Mouse (Mus musculus): ENCODE data around the gene Tnfrsf19. TPM values are rescaled to one million over a fixed set of nuclear protein-coding genes. Genes with fewer than 3 reads are reported as not detected.

Gene Tnfrsf19
- polyA plus RNA-seq, 1 experiment: 36.9 TPM

- peak; percentile 60 for DNase-seq (ENCODE audit: low read depth)
- TF ChIP-seq CTCF (IDR thresholded peaks at IDR 0.05; ENCODE audit: borderline replicate concordance, extremely low read depth, insufficient read depth, insufficient read length) (no peak), POLR2A (IDR thresholded peaks at IDR 0.05; ENCODE audit: borderline replicate concordance, extremely low read depth, insufficient read depth, insufficient read length, poor library complexity, severe bottlenecking) (no peak)
Observed at GRCm38 (mm10) chr14:60988228-60988627, 58.1 kb downstream of the Tnfrsf19 start.

DNA sequence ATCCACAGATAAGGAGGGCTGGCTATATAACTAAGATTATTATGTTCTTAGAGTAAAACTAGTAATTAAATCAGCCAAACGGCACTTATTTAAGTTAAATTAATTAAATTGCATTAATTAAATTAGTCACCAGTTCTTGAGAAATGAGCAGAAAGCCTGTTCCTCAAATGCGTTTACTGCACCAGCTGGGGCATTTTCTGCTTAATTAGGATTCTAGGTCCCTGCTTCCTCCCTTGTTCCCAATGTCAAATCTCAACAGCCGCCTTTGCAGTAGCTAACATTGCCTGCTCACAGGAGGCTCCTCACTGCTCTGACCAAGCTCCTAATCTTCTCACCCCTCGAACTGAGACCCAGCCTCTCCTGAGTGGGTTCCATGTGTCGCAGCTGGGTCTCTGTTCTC lies 59.4 kb downstream of the Tnfrsf19 start:
- DNase-seq (ENCODE audit: low read depth): peak; percentile 79
- TF ChIP-seq CTCF (IDR thresholded peaks at IDR 0.05; ENCODE audit: borderline replicate concordance, extremely low read depth, insufficient read depth, insufficient read length): no peak

GRCm38 (mm10) chr14:60985077-60985476 lies 61.2 kb downstream of the Tnfrsf19 start:
- TF ChIP-seq CTCF (IDR thresholded peaks at IDR 0.05; ENCODE audit: borderline replicate concordance, extremely low read depth, insufficient read depth, insufficient read length) (no peak), POLR2A (IDR thresholded peaks at IDR 0.05; ENCODE audit: borderline replicate concordance, extremely low read depth, insufficient read depth, insufficient read length, poor library complexity, severe bottlenecking) (no peak)
- peak; percentile 57 for DNase-seq (ENCODE audit: low read depth)

DNA sequence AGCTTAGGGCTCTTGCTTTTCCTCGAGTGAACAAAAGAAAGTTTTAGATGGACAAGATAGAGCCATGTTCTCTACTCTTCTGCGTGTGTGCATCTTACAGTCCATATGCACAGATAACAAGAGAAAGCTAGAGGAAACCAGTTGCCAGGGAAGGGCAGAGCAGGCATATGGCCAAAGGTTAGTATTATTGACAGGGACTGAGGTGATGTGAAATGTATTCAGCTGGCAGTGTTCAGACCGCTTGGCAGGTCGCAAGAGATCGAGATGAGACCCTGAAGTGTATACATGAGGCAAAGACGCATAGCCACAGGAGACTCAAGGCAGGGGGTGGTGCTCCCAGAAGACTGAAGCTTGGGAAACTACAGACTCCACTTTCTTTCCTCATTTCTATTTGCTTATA lies 62.0 kb downstream of the Tnfrsf19 start:
- TF ChIP-seq CTCF (IDR thresholded peaks at IDR 0.05; ENCODE audit: borderline replicate concordance, extremely low read depth, insufficient read depth, insufficient read length) (no peak), POLR2A (IDR thresholded peaks at IDR 0.05; ENCODE audit: borderline replicate concordance, extremely low read depth, insufficient read depth, insufficient read length, poor library complexity, severe bottlenecking) (no peak)
- DNase-seq (ENCODE audit: low read depth): no peak

- DNase-seq (ENCODE audit: low read depth): no peak
- TF ChIP-seq POLR2A (IDR thresholded peaks at IDR 0.05; ENCODE audit: borderline replicate concordance, extremely low read depth, insufficient read depth, insufficient read length, poor library complexity, severe bottlenecking) (no peak), CTCF (IDR thresholded peaks at IDR 0.05; ENCODE audit: borderline replicate concordance, extremely low read depth, insufficient read depth, insufficient read length) (no peak)
Observed at GRCm38 (mm10) chr14:60982126-60982525, 64.2 kb downstream of the Tnfrsf19 start.

DNA sequence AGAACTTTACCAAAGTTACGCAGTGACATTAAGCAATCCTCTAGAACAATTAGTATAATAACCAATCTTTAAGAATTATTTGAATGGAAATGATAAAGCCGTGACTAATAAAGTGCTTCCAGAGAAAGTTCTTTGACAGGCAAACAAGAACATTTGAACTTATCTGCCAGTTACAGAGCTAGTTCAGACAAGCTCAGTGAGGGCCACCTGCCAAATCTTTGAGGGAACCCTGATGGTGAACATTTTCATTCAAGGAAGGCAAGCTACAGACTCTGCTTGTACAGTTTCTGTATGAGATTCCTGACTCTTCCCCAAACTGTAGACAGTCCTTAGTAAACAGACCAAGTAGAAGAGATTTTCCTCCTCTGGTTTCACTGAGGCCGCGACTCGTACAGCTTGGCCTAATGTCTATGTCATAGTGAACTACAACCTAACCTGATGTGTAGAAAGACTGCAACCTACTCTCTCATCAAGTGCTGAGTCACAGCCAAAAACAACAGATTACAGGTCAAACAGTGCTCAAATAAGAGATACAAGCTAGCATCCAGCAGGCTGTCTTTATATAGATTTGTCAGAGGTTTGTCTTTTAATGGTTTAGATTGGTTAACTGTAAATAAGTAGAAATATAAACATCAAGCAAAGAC lies 65.9 kb downstream of the Tnfrsf19 start:
- no peak for DNase-seq (ENCODE audit: low read depth)
- TF ChIP-seq CTCF (IDR thresholded peaks at IDR 0.05; ENCODE audit: borderline replicate concordance, extremely low read depth, insufficient read depth, insufficient read length): no peak

GRCm38 (mm10) chr14:60978129-60978528 lies 68.2 kb downstream of the Tnfrsf19 start:
- TF ChIP-seq POLR2A (IDR thresholded peaks at IDR 0.05; ENCODE audit: borderline replicate concordance, extremely low read depth, insufficient read depth, insufficient read length, poor library complexity, severe bottlenecking) (no peak), CTCF (IDR thresholded peaks at IDR 0.05; ENCODE audit: borderline replicate concordance, extremely low read depth, insufficient read depth, insufficient read length) (no peak)
- no peak for DNase-seq (ENCODE audit: low read depth)

- TF ChIP-seq CTCF (IDR thresholded peaks at IDR 0.05; ENCODE audit: borderline replicate concordance, extremely low read depth, insufficient read depth, insufficient read length) (no peak), POLR2A (IDR thresholded peaks at IDR 0.05; ENCODE audit: borderline replicate concordance, extremely low read depth, insufficient read depth, insufficient read length, poor library complexity, severe bottlenecking) (no peak)
- DNase-seq (ENCODE audit: low read depth): no peak
Observed at GRCm38 (mm10) chr14:60976231-60976630, 70.1 kb downstream of the Tnfrsf19 start.

DNA sequence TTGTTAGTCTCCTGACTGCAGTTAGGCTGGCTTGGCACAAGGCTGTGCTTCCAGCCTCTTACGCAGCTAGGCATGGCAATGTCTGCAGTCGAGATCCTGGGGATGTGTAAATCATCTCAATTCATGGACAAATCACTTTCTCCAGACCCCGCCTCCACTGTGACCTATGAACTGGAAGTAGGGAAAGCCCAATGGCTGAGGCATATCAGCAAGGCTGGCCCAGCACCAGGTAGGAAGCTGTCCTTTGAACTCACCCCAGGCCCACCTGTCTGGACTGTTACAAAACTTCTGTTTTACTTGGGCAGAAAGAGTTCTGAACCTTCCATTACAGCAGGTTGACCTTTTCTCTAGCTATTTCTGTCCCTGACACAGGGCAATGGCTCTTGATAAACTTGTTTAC lies 70.6 kb downstream of the Tnfrsf19 start:
- TF ChIP-seq POLR2A (IDR thresholded peaks at IDR 0.05; ENCODE audit: borderline replicate concordance, extremely low read depth, insufficient read depth, insufficient read length, poor library complexity, severe bottlenecking): no peak
- TF ChIP-seq CTCF (IDR thresholded peaks at IDR 0.05; ENCODE audit: borderline replicate concordance, extremely low read depth, insufficient read depth, insufficient read length): no peak

GRCm38 (mm10) chr14:60970961-60971360 lies 75.3 kb downstream of the Tnfrsf19 start:
- DNase-seq (ENCODE audit: low read depth): no peak
- TF ChIP-seq POLR2A (IDR thresholded peaks at IDR 0.05; ENCODE audit: borderline replicate concordance, extremely low read depth, insufficient read depth, insufficient read length, poor library complexity, severe bottlenecking) (no peak), CTCF (IDR thresholded peaks at IDR 0.05; ENCODE audit: borderline replicate concordance, extremely low read depth, insufficient read depth, insufficient read length) (no peak)

More for the DNA sequence above, 70.6 kb downstream of the Tnfrsf19 start:
- no peak for DNase-seq (ENCODE audit: low read depth)

- no peak for DNase-seq (ENCODE audit: low read depth)
- TF ChIP-seq CTCF (IDR thresholded peaks at IDR 0.05; ENCODE audit: borderline replicate concordance, extremely low read depth, insufficient read depth, insufficient read length) (no peak), POLR2A (IDR thresholded peaks at IDR 0.05; ENCODE audit: borderline replicate concordance, extremely low read depth, insufficient read depth, insufficient read length, poor library complexity, severe bottlenecking) (no peak)
Observed at GRCm38 (mm10) chr14:60966061-60966460, 80.2 kb downstream of the Tnfrsf19 start.

DNA sequence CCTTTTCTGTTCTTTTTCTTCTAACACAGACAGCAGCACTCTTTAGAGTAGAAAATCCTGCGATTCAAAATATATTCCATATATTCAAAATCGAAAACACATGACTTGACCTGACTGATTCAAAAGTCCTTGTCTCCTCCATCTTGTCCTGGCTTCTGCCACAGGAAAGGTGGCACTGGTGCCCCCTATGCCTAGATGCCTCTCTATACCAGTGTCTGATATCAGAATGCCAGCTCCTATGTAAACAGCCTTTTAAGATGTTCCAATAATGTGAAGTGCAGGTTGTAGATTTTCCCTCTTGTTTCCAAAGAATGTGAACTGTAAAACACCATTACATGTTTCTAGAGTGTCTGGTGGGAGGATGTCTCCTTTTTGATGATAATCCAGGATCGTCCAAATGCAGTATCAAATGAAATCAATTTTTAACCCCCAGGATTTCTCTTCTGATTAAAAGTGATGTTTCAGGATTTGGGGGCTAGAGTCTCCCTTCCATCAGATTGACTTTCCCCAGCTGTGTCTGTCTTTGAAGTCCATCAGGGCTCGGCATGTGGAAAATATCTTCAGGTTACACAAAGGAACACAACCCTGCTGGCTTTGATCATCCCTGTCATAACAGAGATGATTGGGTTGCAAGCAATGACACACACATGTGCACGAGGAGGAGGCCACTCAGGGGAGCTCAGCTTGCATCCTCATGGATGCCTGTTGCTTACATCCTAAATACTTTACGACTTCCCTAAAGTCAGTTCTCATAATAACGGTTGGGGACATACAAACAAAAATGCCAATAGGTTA lies 82.1 kb downstream of the Tnfrsf19 start:
- TF ChIP-seq CTCF (IDR thresholded peaks at IDR 0.05; ENCODE audit: borderline replicate concordance, extremely low read depth, insufficient read depth, insufficient read length) (no peak), POLR2A (IDR thresholded peaks at IDR 0.05; ENCODE audit: borderline replicate concordance, extremely low read depth, insufficient read depth, insufficient read length, poor library complexity, severe bottlenecking) (no peak)

More for the DNA sequence above, 82.1 kb downstream of the Tnfrsf19 start:
- no peak for DNase-seq (ENCODE audit: low read depth)
